Mouse (Mus musculus): ENCODE results near the gene Smc5. TPM values are rescaled to one million over a fixed set of nuclear protein-coding genes. Genes with fewer than 3 reads are reported as not detected.

The Smc5 gene
- 31.7 and 33.7 TPM in 2 replicates for polyA plus RNA-seq (2015; fragmentation: Nextera tagmentation; extraction: Ambion mirVana)

DNA sequence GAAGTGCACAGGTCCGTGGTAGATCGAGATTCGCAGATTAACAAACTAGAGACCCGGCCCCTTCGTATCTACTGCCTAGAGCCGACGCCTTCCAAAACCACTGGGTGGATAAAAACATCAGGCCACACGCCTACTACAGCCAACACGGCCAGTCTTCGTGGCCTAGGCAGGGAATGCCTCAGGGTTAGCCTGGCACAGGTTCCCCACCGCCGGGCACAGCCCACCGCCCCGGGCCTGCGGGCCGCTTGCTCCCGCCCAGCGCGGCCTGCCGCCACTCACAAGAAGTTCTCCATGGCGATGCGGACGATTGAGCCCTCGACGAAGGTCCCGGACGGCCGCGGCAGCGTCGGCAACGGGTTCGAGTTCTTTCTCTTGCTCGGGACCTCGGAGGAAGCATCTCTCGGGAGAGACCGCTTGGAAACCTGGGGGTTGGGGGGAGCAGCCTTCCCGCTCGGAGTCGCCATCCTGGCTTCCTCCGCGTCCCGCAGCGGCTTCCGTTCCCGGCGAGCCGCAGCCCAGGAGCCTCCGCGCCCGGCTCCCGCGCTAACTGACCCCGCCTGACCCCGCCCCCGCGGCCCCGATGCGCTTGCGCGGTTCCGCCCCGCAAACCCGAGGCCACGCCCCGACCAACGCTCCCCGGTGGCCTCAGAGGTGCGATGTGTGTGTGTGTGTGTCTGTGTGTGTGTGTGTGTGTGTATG lies at the start of gene Smc5:
Gene Smc5, minus strand, starts transcription at position 543 of the 699 bp plus-strand sequence.
- H3K9me3 ChIP-seq = no peaks in the 10 kb centered on the region
- H3K9ac ChIP-seq (replicated peaks) = peak within 1 kb of the TSS; percentile 84
- no peaks in the 10 kb centered on the region for H3K27me3 ChIP-seq
- ATAC-seq (replicated peaks) = peak; percentile 95
- peak within 1 kb of the TSS; percentile 55 for H3K4me2 ChIP-seq (replicated peaks)
- H3K36me3 ChIP-seq = peaks cover 2% of the 10 kb centered on the region
- peak within 1 kb of the TSS; percentile 69 for H3K4me3 ChIP-seq
- peak within 1 kb of the TSS; percentile 65 for H3K27ac ChIP-seq (replicated peaks)
- under 1% methylated on average over 63 of the region's 69 CpGs for WGBS
- peaks cover 9% of the 10 kb centered on the region for H3K4me1 ChIP-seq

GRCm38 (mm10) chr19:23323107-23323506 lies 49.4 kb upstream of the Smc5 start:
- Histone ChIP-seq H3K9ac (replicated peaks) (no peak overlapping the region), H3K27me3 (no peaks in the 10 kb centered on the region), H3K27ac (replicated peaks) (no peak overlapping the region), H3K4me2 (replicated peaks) (no peak overlapping the region), H3K9me3 (no peaks in the 10 kb centered on the region), H3K36me3 (no peaks in the 10 kb centered on the region), H3K4me3 (no peak overlapping the region), H3K4me1 (no peaks in the 10 kb centered on the region)
- no peak for ATAC-seq (replicated peaks)
- WGBS = 91% methylated on average over 3 of the region's 3 CpGs

DNA sequence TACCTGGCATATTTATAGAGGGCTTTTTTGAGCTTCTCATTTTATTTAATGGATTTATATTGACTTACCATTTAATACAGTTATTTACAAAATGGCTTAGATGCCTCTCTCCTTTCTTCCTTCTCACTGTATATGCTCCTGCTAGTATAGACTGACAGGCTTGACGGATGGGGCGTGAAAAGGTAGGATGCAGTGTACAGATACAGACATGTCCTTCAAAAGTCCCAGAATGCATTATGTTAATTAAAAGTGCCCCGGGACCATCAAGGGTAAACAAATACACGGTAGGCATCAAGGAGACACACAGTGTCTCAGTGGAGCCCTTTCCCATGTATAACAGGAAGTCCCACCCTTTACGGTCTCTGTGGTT lies 44.3 kb upstream of the Smc5 start:
- 89% methylated on average over 5 of the region's 5 CpGs for WGBS
- Histone ChIP-seq H3K9me3 (no peaks in the 10 kb centered on the region), H3K4me3 (no peak overlapping the region), H3K27me3 (no peaks in the 10 kb centered on the region), H3K4me2 (replicated peaks) (no peak overlapping the region), H3K9ac (replicated peaks) (no peak overlapping the region), H3K36me3 (no peaks in the 10 kb centered on the region), H3K4me1 (0 out of 2 replicates have a peak, but pooled peaks cover 3% of the 10 kb centered on the region), H3K27ac (replicated peaks) (no peak overlapping the region)
- ATAC-seq (replicated peaks) = no peak

DNA sequence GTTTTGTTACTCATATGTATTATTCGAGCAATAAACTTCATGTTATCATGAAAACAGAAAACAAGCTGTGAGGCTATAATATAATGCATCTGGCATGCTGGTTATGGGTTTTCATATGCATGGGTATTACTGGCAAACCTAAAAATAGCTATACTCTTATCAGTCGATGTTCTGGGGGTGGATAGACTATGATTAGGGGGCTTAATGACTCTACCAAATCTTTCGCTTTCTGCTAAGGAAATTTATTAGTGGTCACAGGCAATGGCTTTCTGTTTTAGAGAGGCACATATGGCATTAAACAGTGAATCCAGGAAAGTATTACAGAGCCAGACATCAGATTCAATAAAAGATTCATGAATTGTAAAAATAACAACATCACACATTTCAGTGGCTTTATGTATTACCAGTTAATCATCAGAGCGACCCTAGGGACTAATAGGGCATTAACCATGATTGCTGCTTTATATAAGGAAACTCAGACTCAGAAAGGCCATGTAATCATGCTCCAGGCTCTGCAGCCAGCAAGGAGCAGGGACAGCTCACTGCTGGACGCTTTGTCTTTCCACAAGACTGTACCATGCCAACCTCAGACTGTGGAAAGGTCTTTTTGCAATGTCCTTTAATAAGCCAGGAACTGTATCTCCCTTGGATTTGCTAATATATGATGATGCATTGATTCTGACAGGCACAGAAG lies 43.7 kb upstream of the Smc5 start:
- WGBS = 73% methylated on average over 5 of the region's 5 CpGs
- H3K9ac ChIP-seq (replicated peaks) = no peak overlapping the region
- H3K36me3 ChIP-seq = no peaks in the 10 kb centered on the region
- no peak overlapping the region for H3K4me3 ChIP-seq
- H3K27me3 ChIP-seq = no peaks in the 10 kb centered on the region
- 0 out of 2 replicates have a peak, but pooled peaks cover 3% of the 10 kb centered on the region for H3K4me1 ChIP-seq
- no peak for ATAC-seq (replicated peaks)
- no peaks in the 10 kb centered on the region for H3K9me3 ChIP-seq
- H3K4me2 ChIP-seq (replicated peaks) = no peak overlapping the region
- no peak overlapping the region for H3K27ac ChIP-seq (replicated peaks)

GRCm38 (mm10) chr19:23316851-23317250 lies 43.2 kb upstream of the Smc5 start:
- ATAC-seq (replicated peaks) = no peak
- no peak overlapping the region for H3K27ac ChIP-seq (replicated peaks)
- no peaks in the 10 kb centered on the region for H3K9me3 ChIP-seq
- 0 out of 2 replicates have a peak, but pooled peaks cover 3% of the 10 kb centered on the region for H3K4me1 ChIP-seq
- no peaks in the 10 kb centered on the region for H3K27me3 ChIP-seq
- H3K4me3 ChIP-seq = no peak overlapping the region
- H3K4me2 ChIP-seq (replicated peaks) = no peak overlapping the region
- H3K36me3 ChIP-seq = no peaks in the 10 kb centered on the region
- WGBS = 81% methylated on average over 5 of the region's 5 CpGs
- H3K9ac ChIP-seq (replicated peaks) = no peak overlapping the region

DNA sequence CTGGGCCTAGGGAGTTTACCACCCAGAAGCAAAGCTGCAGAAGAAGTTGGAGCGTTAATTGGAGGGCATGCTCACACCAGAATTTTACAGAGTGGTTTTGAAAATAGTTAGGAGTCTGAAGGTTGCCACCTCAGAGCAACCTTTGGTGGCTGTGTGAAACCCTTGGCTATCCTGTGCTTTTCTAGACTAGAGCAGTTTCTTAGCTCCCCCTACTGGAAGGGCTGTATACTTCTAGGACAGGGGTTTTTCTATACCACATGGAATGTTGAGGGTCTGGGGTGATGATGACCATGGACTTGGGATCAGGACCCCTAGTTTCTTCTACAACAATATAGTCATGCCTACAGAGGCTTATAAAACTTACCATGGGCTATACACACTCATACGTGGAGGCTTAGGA lies 36.3 kb upstream of the Smc5 start:
- Histone ChIP-seq H3K4me1 (no peaks in the 10 kb centered on the region), H3K4me3 (no peak overlapping the region), H3K27me3 (no peaks in the 10 kb centered on the region), H3K36me3 (no peaks in the 10 kb centered on the region), H3K4me2 (replicated peaks) (no peak overlapping the region), H3K9me3 (no peaks in the 10 kb centered on the region), H3K9ac (replicated peaks) (no peak overlapping the region), H3K27ac (replicated peaks) (no peak overlapping the region)
- 83% methylated on average over 2 of the region's 2 CpGs for WGBS
- no peak for ATAC-seq (replicated peaks)

- ATAC-seq (replicated peaks) = no peak
- H3K9me3 ChIP-seq = no peaks in the 10 kb centered on the region
- no peaks in the 10 kb centered on the region for H3K27me3 ChIP-seq
- H3K36me3 ChIP-seq = no peaks in the 10 kb centered on the region
- no peaks in the 10 kb centered on the region for H3K4me1 ChIP-seq
- 78% methylated on average over 7 of the region's 7 CpGs for WGBS
- H3K27ac ChIP-seq (replicated peaks) = no peak overlapping the region
- H3K4me3 ChIP-seq = no peak overlapping the region
- H3K4me2 ChIP-seq (replicated peaks) = no peak overlapping the region
- no peak overlapping the region for H3K9ac ChIP-seq (replicated peaks)
These were observed 33.0 kb upstream of the Smc5 start for GRCm38 (mm10) chr19:23306671-23307070.

DNA sequence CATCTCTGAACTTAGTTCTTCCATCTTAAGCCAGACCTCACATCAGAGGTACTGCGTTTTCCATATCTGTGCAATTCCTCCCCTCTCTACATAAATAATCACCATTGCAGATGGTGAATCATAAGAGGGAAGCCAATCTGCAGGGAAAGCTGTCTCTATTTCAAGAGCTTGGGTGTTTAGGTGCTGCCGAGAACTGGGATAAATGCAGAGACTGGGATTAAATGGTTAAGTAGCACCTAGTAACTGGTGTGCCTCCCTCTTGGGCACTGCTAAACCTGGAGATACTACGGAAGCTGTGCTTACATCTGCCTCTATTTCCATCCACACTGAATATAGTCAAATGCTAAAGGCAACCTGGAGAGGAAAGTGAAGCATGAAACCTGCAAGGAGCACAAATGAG lies 26.3 kb upstream of the Smc5 start:
- no peaks in the 10 kb centered on the region for H3K9me3 ChIP-seq
- WGBS = 83% methylated on average over 3 of the region's 3 CpGs
- no peak for ATAC-seq (replicated peaks)
- H3K4me1 ChIP-seq = no peaks in the 10 kb centered on the region
- no peak overlapping the region for H3K9ac ChIP-seq (replicated peaks)
- no peaks in the 10 kb centered on the region for H3K36me3 ChIP-seq
- H3K4me2 ChIP-seq (replicated peaks) = no peak overlapping the region
- H3K27ac ChIP-seq (replicated peaks) = no peak overlapping the region
- no peaks in the 10 kb centered on the region for H3K27me3 ChIP-seq
- H3K4me3 ChIP-seq = no peak overlapping the region

- Histone ChIP-seq H3K4me2 (replicated peaks) (no peak overlapping the region), H3K27me3 (no peaks in the 10 kb centered on the region), H3K36me3 (no peaks in the 10 kb centered on the region), H3K9me3 (no peaks in the 10 kb centered on the region), H3K4me3 (no peak overlapping the region), H3K9ac (replicated peaks) (no peak overlapping the region), H3K4me1 (no peaks in the 10 kb centered on the region), H3K27ac (replicated peaks) (no peak overlapping the region)
- WGBS = 94% methylated on average over 1 of the region's 1 CpGs
- ATAC-seq (replicated peaks) = no peak
These were observed 25.2 kb upstream of the Smc5 start for GRCm38 (mm10) chr19:23298917-23299316.

- Histone ChIP-seq H3K27me3 (no peaks in the 10 kb centered on the region), H3K36me3 (no peaks in the 10 kb centered on the region), H3K4me3 (no peak overlapping the region), H3K4me1 (no peaks in the 10 kb centered on the region), H3K9me3 (no peaks in the 10 kb centered on the region), H3K9ac (replicated peaks) (no peak overlapping the region), H3K4me2 (replicated peaks) (no peak overlapping the region), H3K27ac (replicated peaks) (no peak overlapping the region)
- ATAC-seq (replicated peaks) = no peak
These were observed 23.5 kb upstream of the Smc5 start for GRCm38 (mm10) chr19:23297191-23297590.

DNA sequence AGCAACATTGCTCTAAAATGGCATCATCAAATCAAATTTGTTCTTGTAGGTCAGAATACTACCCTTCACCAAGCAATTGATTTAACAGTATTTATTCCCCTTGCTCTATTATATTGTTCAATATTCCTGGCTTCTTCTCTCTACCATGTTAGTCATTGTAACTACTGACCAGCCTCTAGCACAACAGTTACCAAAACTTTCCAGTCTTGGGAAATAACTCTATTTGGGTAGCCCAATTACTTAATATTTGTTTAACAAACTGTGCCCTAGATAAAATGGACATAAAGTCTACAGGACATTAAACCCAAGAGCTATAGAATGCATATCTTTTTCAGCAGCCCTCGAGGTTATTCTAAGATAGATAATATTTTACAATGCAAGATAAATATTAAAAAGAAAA lies 15.6 kb upstream of the Smc5 start:
- H3K9ac ChIP-seq (replicated peaks) = no peak overlapping the region
- WGBS = 80% methylated on average over 1 of the region's 1 CpGs
- H3K4me1 ChIP-seq = no peaks in the 10 kb centered on the region
- H3K27me3 ChIP-seq = no peaks in the 10 kb centered on the region
- ATAC-seq (replicated peaks) = no peak
- no peak overlapping the region for H3K4me2 ChIP-seq (replicated peaks)
- H3K9me3 ChIP-seq = peaks cover 8% of the 10 kb centered on the region; the same call in 1 of the 2 replicates
- no peak overlapping the region for H3K4me3 ChIP-seq
- H3K27ac ChIP-seq (replicated peaks) = no peak overlapping the region
- H3K36me3 ChIP-seq = no peaks in the 10 kb centered on the region

GRCm38 (mm10) chr19:23281911-23282660 lies 8.4 kb upstream of the Smc5 start:
- H3K9me3 ChIP-seq = peaks cover 4% of the 10 kb centered on the region; the same call in 1 of the 2 replicates
- H3K36me3 ChIP-seq = no peaks in the 10 kb centered on the region
- H3K27me3 ChIP-seq = no peaks in the 10 kb centered on the region
- no peak for ATAC-seq (replicated peaks)
- no peaks in the 10 kb centered on the region for H3K4me1 ChIP-seq
- 46% methylated on average over 8 of the region's 8 CpGs for WGBS
- H3K4me2 ChIP-seq (replicated peaks) = no peak overlapping the region
- H3K9ac ChIP-seq (replicated peaks) = no peak overlapping the region
- H3K4me3 ChIP-seq = no peak overlapping the region
- H3K27ac ChIP-seq (replicated peaks) = no peak overlapping the region
